Mouse (Mus musculus) megakaryocyte, embryonic 14.5 days (primary cell): Measurements from ENCODE around the gene She.

ENCODE experiments used
- FLI1 ChIP-seq: IDR thresholded peaks from 2 replicates; pipeline ENCODE4 v1.6.1; 2012; ENCODE audit warnings: low read length, inconsistent platforms, mixed read lengths
- GATA1 ChIP-seq: IDR thresholded peaks from 3 replicates; pipeline ENCODE4 v1.6.1; 2012; ENCODE audit warnings: mixed read lengths, low read length, inconsistent platforms, borderline replicate concordance

GRCm38 (mm10) chr3:89898870-89899510 is 67.8 kb downstream of the She start:
- no peak for TF ChIP-seq GATA1
- no peak for TF ChIP-seq FLI1
